Mouse (Mus musculus): ENCODE results near the gene Krt15.

Gene Krt15

GRCm38 (mm10) chr11:100135731-100136130 is at the start of gene Krt15:
TSS of gene Krt15 (minus strand) at chr11:100135928.
- DNase-seq (ENCODE audit: extremely low spot score) = no peak

GRCm38 (mm10) chr11:100181725-100182124 is 46.0 kb upstream of the Krt15 start:
- no peak for DNase-seq (ENCODE audit: extremely low spot score)

- no peak for DNase-seq (ENCODE audit: extremely low spot score)
Measured at GRCm38 (mm10) chr11:100179260-100179659, 43.5 kb upstream of the Krt15 start.

GRCm38 (mm10) chr11:100178307-100178706 is 42.6 kb upstream of the Krt15 start:
- DNase-seq (ENCODE audit: extremely low spot score) = no peak

- DNase-seq (ENCODE audit: extremely low spot score) = no peak
Measured at GRCm38 (mm10) chr11:100176791-100177190, 41.1 kb upstream of the Krt15 start.

- DNase-seq (ENCODE audit: extremely low spot score) = peak; percentile 87
Measured at GRCm38 (mm10) chr11:100168765-100169762, 33.3 kb upstream of the Krt15 start.

- no peak for DNase-seq (ENCODE audit: extremely low spot score)
Measured at GRCm38 (mm10) chr11:100168071-100168470, 32.3 kb upstream of the Krt15 start.

GRCm38 (mm10) chr11:100164392-100164791 is 28.7 kb upstream of the Krt15 start:
- no peak for DNase-seq (ENCODE audit: extremely low spot score)

GRCm38 (mm10) chr11:100157908-100158477 is 22.3 kb upstream of the Krt15 start:
- no peak for DNase-seq (ENCODE audit: extremely low spot score)

- no peak for DNase-seq (ENCODE audit: extremely low spot score)
Measured at GRCm38 (mm10) chr11:100157331-100157730, 21.6 kb upstream of the Krt15 start.

GRCm38 (mm10) chr11:100155497-100156255 is 19.9 kb upstream of the Krt15 start:
- DNase-seq (ENCODE audit: extremely low spot score) = no peak

GRCm38 (mm10) chr11:100148615-100149330 is 13.0 kb upstream of the Krt15 start, which contains the start of gene Krt19:
TSS of gene Krt19 (minus strand) at chr11:100148665.
- DNase-seq (ENCODE audit: extremely low spot score) = no peak

- DNase-seq (ENCODE audit: extremely low spot score) = no peak
Measured at GRCm38 (mm10) chr11:100147566-100148353, 12.0 kb upstream of the Krt15 start.

GRCm38 (mm10) chr11:100145858-100146560 is 10.3 kb upstream of the Krt15 start:
- no peak for DNase-seq (ENCODE audit: extremely low spot score)

- no peak for DNase-seq (ENCODE audit: extremely low spot score)
Measured at GRCm38 (mm10) chr11:100145104-100145503, 9.4 kb upstream of the Krt15 start.

GRCm38 (mm10) chr11:100140966-100141365 is 5.2 kb upstream of the Krt15 start:
- no peak for DNase-seq (ENCODE audit: extremely low spot score)

GRCm38 (mm10) chr11:100139391-100139790 is 3.7 kb upstream of the Krt15 start:
- DNase-seq (ENCODE audit: extremely low spot score) = no peak

- no peak for DNase-seq (ENCODE audit: extremely low spot score)
Measured at GRCm38 (mm10) chr11:100138809-100139208, 3.1 kb upstream of the Krt15 start.

GRCm38 (mm10) chr11:100137693-100138092 is 2.0 kb upstream of the Krt15 start:
- DNase-seq (ENCODE audit: extremely low spot score) = no peak

- DNase-seq (ENCODE audit: extremely low spot score) = no peak
Measured at GRCm38 (mm10) chr11:100136559-100136958, 831 bp upstream of the Krt15 start.
